Comparison of ENCODE assay signal across 11 mouse cellular contexts in the genomic region with DNA sequence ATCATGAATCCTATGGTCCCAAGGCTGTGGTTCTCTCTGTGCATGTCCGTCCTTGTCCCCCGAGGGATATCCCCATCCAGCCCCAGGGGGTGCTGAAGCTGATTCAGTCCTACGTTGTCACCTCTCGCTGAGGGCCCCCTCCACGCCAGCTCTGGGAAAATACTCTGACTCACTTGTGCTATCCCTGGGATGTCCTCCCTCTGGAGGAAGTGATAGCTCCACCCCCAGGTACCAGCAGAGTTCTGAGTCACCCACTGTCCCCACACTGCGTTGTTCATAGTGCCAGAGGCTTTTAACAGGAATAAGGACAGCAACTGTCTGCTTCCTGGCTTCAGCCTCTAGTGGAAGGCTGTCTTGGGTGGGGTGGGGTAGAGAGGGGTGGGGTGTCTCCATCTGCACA. TPM values are rescaled to one million over a fixed set of nuclear protein-coding genes. Genes with fewer than 3 reads are reported as not detected.
DNase-seq lines count a peak whose midpoint lies in the region; ATAC-seq and TF ChIP-seq lines count a peak whose summit lies in the region.
"Had no signal": no experiment of that assay in that cellular context is flagged by ENCODE, and none has a peak within 500 bp of the region (broad histone marks: within the 10 kb centered on the region; RNA-seq: fewer than 3 reads in every experiment).

No protein-coding gene starts in this region.

- no peak overlapping the region for H3K4me3 ChIP-seq in left cerebral cortex, adult 2 months
- H3K4me3 ChIP-seq in liver, embryonic 16.5 days (ENCODE audit: low read depth, low read length): no peak overlapping the region
- H3K4me3 ChIP-seq in stomach, embryonic 16.5 days (replicated peaks; ENCODE audit: low read length): no peak overlapping the region
- H3K4me3 ChIP-seq: neural tube, embryonic 12.5 days had no signal

- peaks cover 17% of the 10 kb centered on the region for H3K4me1 ChIP-seq in liver, embryonic 16.5 days (ENCODE audit: control insufficient read depth, low read depth, low read length)
- H3K4me1 ChIP-seq in stomach, embryonic 16.5 days (ENCODE audit: control insufficient read depth, insufficient read depth, low read length): peaks cover 15% of the 10 kb centered on the region; the same call in 1 of the 2 replicates
- H3K4me1 ChIP-seq: neural tube, embryonic 12.5 days had no signal

- no peak for TF ChIP-seq CTCF in left cerebral cortex, adult 2 months (IDR thresholded peaks at IDR 0.05)

- WGBS in liver, embryonic 16.5 days (ENCODE audit: insufficient replicate concordance): 11% methylated on average over 6 of the region's 6 CpGs
- 30% methylated on average over 6 of the region's 6 CpGs for WGBS in stomach, embryonic 16.5 days

- peak; percentile 40 for ATAC-seq in liver, embryonic 16.5 days (ENCODE audit: low read depth)
- peak; percentile 61; the same call in 1 of the 2 replicates for ATAC-seq in stomach, embryonic 16.5 days (ENCODE audit: insufficient read depth, low FRiP score)
- no peak for ATAC-seq in megakaryocyte-erythroid progenitor cell, adult 5-6 weeks (replicated peaks; ENCODE audit: low FRiP score, low TSS enrichment, poor library complexity, severe bottlenecking)

- intact Hi-C loops in left cerebral cortex, adult 2 months (cut with DNase I): loop anchor here (5.0 kb wide), 1 partner anchor 82 kb away; no protein-coding TSS in a partner anchor
- intact Hi-C loops in left cerebral cortex, postnatal 4 days (cut with DNase I): no loop called here

- H3K36me3 ChIP-seq in liver, embryonic 16.5 days (ENCODE audit: control insufficient read depth, insufficient read depth): no peaks in the 10 kb centered on the region
- H3K36me3 ChIP-seq in stomach, embryonic 16.5 days (ENCODE audit: control insufficient read depth, insufficient read depth, low read length): no peaks in the 10 kb centered on the region
- H3K36me3 ChIP-seq: neural tube, embryonic 12.5 days had no signal

- peak overlapping the region; percentile 36 for H3K27ac ChIP-seq in left cerebral cortex, adult 2 months
- H3K27ac ChIP-seq in liver, embryonic 16.5 days (ENCODE audit: low read length): peak overlapping the region; percentile 68
- no peak overlapping the region for H3K27ac ChIP-seq in stomach, embryonic 16.5 days (ENCODE audit: low read length)
- H3K27ac ChIP-seq: neural tube, embryonic 12.5 days had no signal

- no peaks in the 10 kb centered on the region for H3K9me3 ChIP-seq in liver, embryonic 16.5 days (replicated peaks; ENCODE audit: control insufficient read depth, low read length)
- no peaks in the 10 kb centered on the region for H3K9me3 ChIP-seq in stomach, embryonic 16.5 days (replicated peaks; ENCODE audit: control insufficient read depth, low read length)
- H3K9me3 ChIP-seq: neural tube, embryonic 12.5 days had no signal

- DNase-seq in left cerebral cortex, adult 2 months (ENCODE audit: extremely low spot score in 1 of 2, low spot score in 2 of 2): peak; percentile 59 to 64
- no peak for DNase-seq in left cerebral cortex, postnatal 4 days
- peak; percentile 67 to 75 for DNase-seq in frontal cortex, postnatal 36 days (ENCODE audit: low spot score in 2 of 2)
- no peak for DNase-seq in urinary bladder, postnatal 10 days (ENCODE audit: low spot score)
- DNase-seq in layer of hippocampus, adult 11-12 months (ENCODE audit: low spot score): no peak
- DNase-seq: cerebellum, postnatal 14 days had no signal

- H3K4me2 ChIP-seq in liver, embryonic 16.5 days (ENCODE audit: low read depth, low read length): no peak overlapping the region
- H3K4me2 ChIP-seq in stomach, embryonic 16.5 days (ENCODE audit: low read depth, low read length): no peak overlapping the region
- H3K4me2 ChIP-seq: neural tube, embryonic 12.5 days had no signal

- H3K9ac ChIP-seq in liver, embryonic 16.5 days (ENCODE audit: low read depth, low read length): no peak overlapping the region
- H3K9ac ChIP-seq in stomach, embryonic 16.5 days (ENCODE audit: low read length): no peak overlapping the region
- H3K9ac ChIP-seq: neural tube, embryonic 12.5 days had no signal

- H3K27me3 ChIP-seq in liver, embryonic 16.5 days (ENCODE audit: control insufficient read depth, insufficient read depth, low read depth, low read length): no peaks in the 10 kb centered on the region
- H3K27me3 ChIP-seq in stomach, embryonic 16.5 days (ENCODE audit: control insufficient read depth, insufficient read depth, low read length): no peaks in the 10 kb centered on the region
- H3K27me3 ChIP-seq: neural tube, embryonic 12.5 days had no signal

RNA-seq across cellular contexts. Expression of a gene that starts 5.1 kb away (rescaled TPM):
- not detected for total RNA-seq in left cerebral cortex, adult 2 months (2021)
- total RNA-seq in left cerebral cortex, postnatal 4 days (2021): not detected
- 3.4 and 3.9 TPM in 2 replicates for polyA plus RNA-seq in liver, embryonic 16.5 days (2015; fragmentation: Nextera tagmentation; extraction: Ambion mirVana)
- polyA plus RNA-seq in stomach, embryonic 16.5 days (2015; fragmentation: Nextera tagmentation; extraction: Ambion mirVana): 0.56 and 0.67 TPM in 2 replicates
- not detected in 2 replicates for total RNA-seq in megakaryocyte-erythroid progenitor cell, adult 5-6 weeks (2014; fragmentation: Nextera tagmentation)
- not detected in 2 replicates for total RNA-seq in megakaryocyte-erythroid progenitor cell, adult 5-6 weeks (2017)
- total RNA-seq: left cerebral cortex, adult 8-10 months had no signal

RNA-seq across cellular contexts. Expression of a gene that starts 17.3 kb away (rescaled TPM):
- total RNA-seq in left cerebral cortex, adult 2 months (2021): 10 to 100 TPM; 15.4 to 18.2 TPM
- total RNA-seq in left cerebral cortex, postnatal 4 days (2021): 10 to 100 TPM; 16.5 TPM
- 0.96 and 0.97 TPM in 2 replicates for polyA plus RNA-seq in liver, embryonic 16.5 days (2015; fragmentation: Nextera tagmentation; extraction: Ambion mirVana)
- polyA plus RNA-seq in stomach, embryonic 16.5 days (2015; fragmentation: Nextera tagmentation; extraction: Ambion mirVana): 4.8 and 5.1 TPM in 2 replicates
- not detected in 2 replicates for total RNA-seq in megakaryocyte-erythroid progenitor cell, adult 5-6 weeks (2014; fragmentation: Nextera tagmentation)
- not detected in 2 replicates for total RNA-seq in megakaryocyte-erythroid progenitor cell, adult 5-6 weeks (2017)

RNA-seq across cellular contexts. Expression of a gene that starts 36.8 kb away (rescaled TPM):
- total RNA-seq in left cerebral cortex, adult 2 months (2021): not detected
- total RNA-seq in left cerebral cortex, postnatal 4 days (2021): 1 to 10 TPM; 4.3 to 5.8 TPM
- polyA plus RNA-seq in liver, embryonic 16.5 days (2015; fragmentation: Nextera tagmentation; extraction: Ambion mirVana): not detected in 2 replicates
- polyA plus RNA-seq in stomach, embryonic 16.5 days (2015; fragmentation: Nextera tagmentation; extraction: Ambion mirVana): 0.64 and 0.87 TPM in 2 replicates
- not detected in 2 replicates for total RNA-seq in megakaryocyte-erythroid progenitor cell, adult 5-6 weeks (2014; fragmentation: Nextera tagmentation)
- total RNA-seq in megakaryocyte-erythroid progenitor cell, adult 5-6 weeks (2017): not detected in 2 replicates

Comparison
In these comparisons a context has a peak if more than half of its experiments do, and no peak if none do; other contexts are left out.
1. DNase-seq: peak in left cerebral cortex, adult 2 months (2 of 2) and frontal cortex, postnatal 36 days (2 of 2); none in left cerebral cortex, postnatal 4 days (single experiment), urinary bladder, postnatal 10 days (single experiment) and layer of hippocampus, adult 11-12 months (single experiment).
2. RNA of a gene that starts 36.8 kb away (total RNA-seq): 4.3 to 5.8 TPM in left cerebral cortex, postnatal 4 days; not detected in left cerebral cortex, adult 2 months and not detected in megakaryocyte-erythroid progenitor cell, adult 5-6 weeks; every median in the first group is over 4 times any median in the second.
3. RNA of a gene that starts 17.3 kb away (total RNA-seq): 15.4 to 18.2 TPM in left cerebral cortex, adult 2 months and 16.5 TPM in left cerebral cortex, postnatal 4 days; not detected in megakaryocyte-erythroid progenitor cell, adult 5-6 weeks; every median in the first group is over 10 times any median in the second.